Mouse (Mus musculus): ENCODE measurements around the gene Akap13. TPM values are rescaled to one million over a fixed set of nuclear protein-coding genes. Genes with fewer than 3 reads are reported as not detected.

Akap13 gene
- polyA plus RNA-seq, 1 experiment from 2014 or later = 31.2 TPM

GRCm38 (mm10) chr7:75700771-75701345, 245.5 kb downstream of the Akap13 start:
- WGBS = 91% methylated on average over 10 of the region's 10 CpGs
- Histone ChIP-seq H3K9me3 (replicated peaks) (no peaks in the 10 kb centered on the region), H3K27ac (no peak overlapping the region), H3K4me3 (no peak overlapping the region), H3K36me3 (peaks cover 48% of the 10 kb centered on the region), H3K27me3 (ENCODE audit: low read depth, poor library complexity, severe bottlenecking) (no peaks in the 10 kb centered on the region), H3K4me1 (no peaks in the 10 kb centered on the region)
- DNase-seq (ENCODE audit: low spot score) = no peak

- Histone ChIP-seq H3K36me3 (peaks cover 53% of the 10 kb centered on the region), H3K27ac (no peak overlapping the region), H3K4me1 (no peaks in the 10 kb centered on the region), H3K4me3 (no peak overlapping the region), H3K9me3 (replicated peaks) (no peaks in the 10 kb centered on the region), H3K27me3 (ENCODE audit: low read depth, poor library complexity, severe bottlenecking) (no peaks in the 10 kb centered on the region)
- 81% methylated on average over 7 of the region's 7 CpGs for WGBS
- no peak for DNase-seq (ENCODE audit: low spot score)
Measured at GRCm38 (mm10) chr7:75701761-75702160, 246.4 kb downstream of the Akap13 start.

- H3K4me3 ChIP-seq = no peak overlapping the region
- DNase-seq (ENCODE audit: low spot score) = no peak
- no peaks in the 10 kb centered on the region for H3K27me3 ChIP-seq (ENCODE audit: low read depth, poor library complexity, severe bottlenecking)
- 90% methylated on average over 3 of the region's 3 CpGs for WGBS
- H3K36me3 ChIP-seq = peaks cover 52% of the 10 kb centered on the region
- H3K9me3 ChIP-seq (replicated peaks) = no peaks in the 10 kb centered on the region
- no peaks in the 10 kb centered on the region for H3K4me1 ChIP-seq
- no peak overlapping the region for H3K27ac ChIP-seq
Measured at GRCm38 (mm10) chr7:75702368-75702767, 247.0 kb downstream of the Akap13 start.

- Histone ChIP-seq H3K9me3 (replicated peaks) (no peaks in the 10 kb centered on the region), H3K4me3 (no peak overlapping the region), H3K27ac (no peak overlapping the region), H3K4me1 (no peaks in the 10 kb centered on the region), H3K27me3 (ENCODE audit: low read depth, poor library complexity, severe bottlenecking) (no peaks in the 10 kb centered on the region), H3K36me3 (peaks cover 51% of the 10 kb centered on the region)
- DNase-seq (ENCODE audit: low spot score) = no peak
- WGBS = 92% methylated on average over 3 of the region's 3 CpGs
Measured at GRCm38 (mm10) chr7:75702966-75703645, 247.8 kb downstream of the Akap13 start.

- Histone ChIP-seq H3K4me1 (no peaks in the 10 kb centered on the region), H3K9me3 (replicated peaks) (no peaks in the 10 kb centered on the region), H3K27ac (no peak overlapping the region), H3K4me3 (no peak overlapping the region), H3K27me3 (ENCODE audit: low read depth, poor library complexity, severe bottlenecking) (no peaks in the 10 kb centered on the region), H3K36me3 (peaks cover 43% of the 10 kb centered on the region)
- 95% methylated on average over 6 of the region's 6 CpGs for WGBS
- DNase-seq (ENCODE audit: low spot score) = no peak
Measured at GRCm38 (mm10) chr7:75704862-75705261, 249.5 kb downstream of the Akap13 start.

- Histone ChIP-seq H3K4me3 (no peak overlapping the region), H3K9me3 (replicated peaks) (no peaks in the 10 kb centered on the region), H3K27me3 (ENCODE audit: low read depth, poor library complexity, severe bottlenecking) (no peaks in the 10 kb centered on the region), H3K27ac (no peak overlapping the region), H3K36me3 (peaks cover 29% of the 10 kb centered on the region), H3K4me1 (no peaks in the 10 kb centered on the region)
- no peak for DNase-seq (ENCODE audit: low spot score)
- WGBS = 94% methylated on average over 4 of the region's 4 CpGs
Measured at GRCm38 (mm10) chr7:75709936-75710335, 254.6 kb downstream of the Akap13 start.

GRCm38 (mm10) chr7:75710920-75711319, 255.6 kb downstream of the Akap13 start:
- no peak overlapping the region for H3K27ac ChIP-seq
- no peaks in the 10 kb centered on the region for H3K27me3 ChIP-seq (ENCODE audit: low read depth, poor library complexity, severe bottlenecking)
- no peak for DNase-seq (ENCODE audit: low spot score)
- H3K4me1 ChIP-seq = peaks cover under 1% of the 10 kb centered on the region; the same call in 1 of the 2 replicates
- no peaks in the 10 kb centered on the region for H3K9me3 ChIP-seq (replicated peaks)
- no peak overlapping the region for H3K4me3 ChIP-seq
- 94% methylated on average over 6 of the region's 6 CpGs for whole genome bisulfite sequencing
- H3K36me3 ChIP-seq = peaks cover 22% of the 10 kb centered on the region

GRCm38 (mm10) chr7:75711436-75711835, 256.1 kb downstream of the Akap13 start:
- no peak overlapping the region for H3K4me3 ChIP-seq
- no peak for DNase-seq (ENCODE audit: low spot score)
- H3K9me3 ChIP-seq (replicated peaks) = no peaks in the 10 kb centered on the region
- 91% methylated on average over 2 of the region's 2 CpGs for WGBS
- H3K4me1 ChIP-seq = peaks cover 3% of the 10 kb centered on the region; the same call in 1 of the 2 replicates
- peaks cover 18% of the 10 kb centered on the region for H3K36me3 ChIP-seq
- no peak overlapping the region for H3K27ac ChIP-seq
- H3K27me3 ChIP-seq (ENCODE audit: low read depth, poor library complexity, severe bottlenecking) = no peaks in the 10 kb centered on the region

- peaks cover 9% of the 10 kb centered on the region; the same call in 1 of the 2 replicates for H3K36me3 ChIP-seq
- H3K27me3 ChIP-seq (ENCODE audit: low read depth, poor library complexity, severe bottlenecking) = no peaks in the 10 kb centered on the region
- no peak for DNase-seq (ENCODE audit: low spot score)
- H3K4me3 ChIP-seq = no peak overlapping the region
- H3K9me3 ChIP-seq (replicated peaks) = no peaks in the 10 kb centered on the region
- H3K4me1 ChIP-seq = peaks cover 3% of the 10 kb centered on the region; the same call in 1 of the 2 replicates
- H3K27ac ChIP-seq = no peak overlapping the region
- WGBS = 85% methylated on average over 2 of the region's 2 CpGs
Measured at GRCm38 (mm10) chr7:75712808-75713207, 257.5 kb downstream of the Akap13 start.

GRCm38 (mm10) chr7:75713959-75714358, 258.6 kb downstream of the Akap13 start:
- Histone ChIP-seq H3K4me1 (peaks cover 3% of the 10 kb centered on the region; the same call in 1 of the 2 replicates), H3K27ac (no peak overlapping the region), H3K36me3 (0 out of 2 replicates have a peak, but pooled peaks cover 5% of the 10 kb centered on the region), H3K4me3 (no peak overlapping the region), H3K9me3 (replicated peaks) (no peaks in the 10 kb centered on the region), H3K27me3 (ENCODE audit: low read depth, poor library complexity, severe bottlenecking) (no peaks in the 10 kb centered on the region)
- no peak for DNase-seq (ENCODE audit: low spot score)
- 90% methylated on average over 5 of the region's 5 CpGs for WGBS

GRCm38 (mm10) chr7:75715026-75715425, 259.7 kb downstream of the Akap13 start:
- H3K27ac ChIP-seq = no peak overlapping the region
- WGBS = 96% methylated on average over 4 of the region's 4 CpGs
- no peak for DNase-seq (ENCODE audit: low spot score)
- H3K27me3 ChIP-seq (ENCODE audit: low read depth, poor library complexity, severe bottlenecking) = no peaks in the 10 kb centered on the region
- no peak overlapping the region for H3K4me3 ChIP-seq
- H3K9me3 ChIP-seq (replicated peaks) = no peaks in the 10 kb centered on the region
- peaks cover 3% of the 10 kb centered on the region; the same call in 1 of the 2 replicates for H3K4me1 ChIP-seq
- H3K36me3 ChIP-seq = peaks cover 10% of the 10 kb centered on the region

GRCm38 (mm10) chr7:75715939-75716338, 260.6 kb downstream of the Akap13 start:
- no peak for DNase-seq (ENCODE audit: low spot score)
- Histone ChIP-seq H3K27ac (no peak overlapping the region), H3K36me3 (peaks cover 15% of the 10 kb centered on the region), H3K27me3 (ENCODE audit: low read depth, poor library complexity, severe bottlenecking) (no peaks in the 10 kb centered on the region), H3K4me1 (peaks cover 3% of the 10 kb centered on the region; the same call in 1 of the 2 replicates), H3K4me3 (no peak overlapping the region), H3K9me3 (replicated peaks) (no peaks in the 10 kb centered on the region)
- WGBS = 52% methylated on average over 4 of the region's 4 CpGs

- no peak for DNase-seq (ENCODE audit: low spot score)
- Histone ChIP-seq H3K4me3 (no peak overlapping the region), H3K27me3 (ENCODE audit: low read depth, poor library complexity, severe bottlenecking) (no peaks in the 10 kb centered on the region), H3K9me3 (replicated peaks) (no peaks in the 10 kb centered on the region), H3K27ac (no peak overlapping the region), H3K36me3 (peaks cover 18% of the 10 kb centered on the region), H3K4me1 (peaks cover 3% of the 10 kb centered on the region; the same call in 1 of the 2 replicates)
Measured at GRCm38 (mm10) chr7:75717349-75717748, 262.0 kb downstream of the Akap13 start.
